Mouse (Mus musculus) heart, embryonic 12.5 days (tissue): ENCODE data around the gene Rnf5. TPM values are rescaled to one million over a fixed set of nuclear protein-coding genes. Genes with fewer than 3 reads are reported as not detected.

Source experiments
- ATAC-seq: fragments of 200-750 bp; cut with Nextera tagmentation; 2 replicates; pipeline ENCODE4 v1.8.0; 2017; ENCODE audit warnings: moderate TSS enrichment, moderate library complexity; ENCODE audit not compliant: insufficient number of reproducible peaks, low FRiP score
- H3K27ac ChIP-seq: fragments of 300-500 bp; sonication (generic); 2 replicates; pipeline ENCODE4 v1.5.1; 2016; ENCODE audit warnings: mild to moderate bottlenecking, moderate library complexity; ENCODE audit not compliant: poor library complexity, severe bottlenecking
- H3K27me3 ChIP-seq: fragments of 300-500 bp; sonication (generic); replicated peaks from 2 replicates; pipeline ENCODE4 v1.6.1; 2016; ENCODE audit warnings: mild to moderate bottlenecking, moderate library complexity
- H3K36me3 ChIP-seq: fragments of 300-500 bp; sonication (generic); 2 replicates; pipeline ENCODE4 v1.6.1; 2016; ENCODE audit warnings: mild to moderate bottlenecking, moderate library complexity
- H3K4me1 ChIP-seq: fragments of 300-500 bp; sonication (generic); replicated peaks from 2 replicates; pipeline ENCODE4 v1.6.1; 2016; ENCODE audit warnings: mild to moderate bottlenecking
- H3K4me2 ChIP-seq: fragments of 300-500 bp; sonication (generic); 2 replicates; pipeline ENCODE4 v1.6.1; 2016; ENCODE audit warnings: mild to moderate bottlenecking, moderate library complexity
- H3K4me3 ChIP-seq: fragments of 300-500 bp; sonication (generic); 2 replicates; pipeline ENCODE4 v1.5.1; 2016; ENCODE audit warnings: mild to moderate bottlenecking
- H3K9ac ChIP-seq: fragments of 300-500 bp; sonication (generic); 2 replicates; pipeline ENCODE4 v1.6.1; 2016; ENCODE audit warnings: mild to moderate bottlenecking, moderate library complexity
- H3K9me3 ChIP-seq: fragments of 300-500 bp; sonication (generic); replicated peaks from 2 replicates; pipeline ENCODE4 v1.6.1; 2016; ENCODE audit warnings: mild to moderate bottlenecking, moderate library complexity
- WGBS: fragments of 180-500 bp; shearing (Covaris S2); methylation state at CpG from one replicate; pipeline ENCODE4 v1.1.7; 2016; 5-methylcytosine and 5-hydroxymethylcytosine counted together
- polyA plus RNA-seq: library from polyadenylated mRNA; unstranded; fragments of >200 nt; fragmentation: Nextera tagmentation; extraction: Ambion mirVana; gene quantifications from 2 replicates; pipeline ENCODE4 v1.2.1, GENCODE M21; 2016

Rnf5 gene
- polyA plus RNA-seq, 1 experiment from 2014 or later: 123 TPM

- peak overlapping the region; percentile 78 for H3K9ac ChIP-seq
- no peak for ATAC-seq
- no peaks in the 10 kb centered on the region for H3K27me3 ChIP-seq
- WGBS: 45% methylated on average over 10 of the region's 10 CpGs
- peak overlapping the region; percentile 71; the same call in 1 of the 2 replicates for H3K27ac ChIP-seq
- H3K4me3 ChIP-seq: peak overlapping the region; percentile 69
- peak overlapping the region; percentile 92 for H3K4me2 ChIP-seq
- peaks cover 38% of the 10 kb centered on the region for H3K4me1 ChIP-seq
- peaks cover 20% of the 10 kb centered on the region for H3K36me3 ChIP-seq
- H3K9me3 ChIP-seq: no peaks in the 10 kb centered on the region
Observed at GRCm38 (mm10) chr17:34645256-34645829, 41.9 kb upstream of the Rnf5 start.

GRCm38 (mm10) chr17:34644608-34645007 lies 41.1 kb upstream of the Rnf5 start, which contains the start of gene Fkbpl:
Gene Fkbpl, plus strand, starts transcription at chr17:34644764.
- peak within 1 kb of the TSS; percentile 92 for H3K4me2 ChIP-seq
- WGBS: 1% methylated on average over 16 of the region's 16 CpGs
- H3K4me3 ChIP-seq: peak within 1 kb of the TSS; percentile 69
- H3K4me1 ChIP-seq: peaks cover 38% of the 10 kb centered on the region
- H3K9ac ChIP-seq: peak within 1 kb of the TSS; percentile 78
- peak; percentile 78 for ATAC-seq
- no peaks in the 10 kb centered on the region for H3K9me3 ChIP-seq
- peaks cover 13% of the 10 kb centered on the region; the same call in 1 of the 2 replicates for H3K36me3 ChIP-seq
- H3K27ac ChIP-seq: peak within 1 kb of the TSS; percentile 71
- no peaks in the 10 kb centered on the region for H3K27me3 ChIP-seq

DNA sequence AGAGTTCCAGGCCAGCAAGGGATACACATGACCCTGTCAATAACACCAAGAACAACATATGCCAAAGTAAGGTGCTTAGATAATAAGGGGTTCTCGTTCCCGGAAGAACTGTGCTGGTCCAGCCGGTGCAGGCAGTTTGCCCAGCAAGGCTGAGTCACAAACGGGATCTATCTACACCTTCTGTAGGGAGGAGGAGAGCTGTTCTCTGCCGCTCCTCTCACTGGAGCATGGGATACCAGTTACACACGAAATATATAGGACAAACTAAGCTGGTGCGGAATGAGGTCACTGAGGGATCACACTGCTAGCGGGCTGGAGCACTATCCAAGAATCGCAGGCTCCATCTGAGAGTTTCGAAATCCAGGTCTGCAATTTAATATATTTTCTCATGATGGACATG lies 40.5 kb upstream of the Rnf5 start:
- H3K9me3 ChIP-seq: no peaks in the 10 kb centered on the region
- no peaks in the 10 kb centered on the region for H3K27me3 ChIP-seq
- no peak overlapping the region for H3K27ac ChIP-seq
- ATAC-seq: no peak
- H3K36me3 ChIP-seq: peaks cover 6% of the 10 kb centered on the region; the same call in 1 of the 2 replicates
- H3K9ac ChIP-seq: no peak overlapping the region
- WGBS: 78% methylated on average over 10 of the region's 10 CpGs
- H3K4me1 ChIP-seq: peaks cover 38% of the 10 kb centered on the region
- no peak overlapping the region for H3K4me3 ChIP-seq
- 0 out of 2 replicates have a peak overlapping the region, but pooled peaks have one; percentile 92 for H3K4me2 ChIP-seq

DNA sequence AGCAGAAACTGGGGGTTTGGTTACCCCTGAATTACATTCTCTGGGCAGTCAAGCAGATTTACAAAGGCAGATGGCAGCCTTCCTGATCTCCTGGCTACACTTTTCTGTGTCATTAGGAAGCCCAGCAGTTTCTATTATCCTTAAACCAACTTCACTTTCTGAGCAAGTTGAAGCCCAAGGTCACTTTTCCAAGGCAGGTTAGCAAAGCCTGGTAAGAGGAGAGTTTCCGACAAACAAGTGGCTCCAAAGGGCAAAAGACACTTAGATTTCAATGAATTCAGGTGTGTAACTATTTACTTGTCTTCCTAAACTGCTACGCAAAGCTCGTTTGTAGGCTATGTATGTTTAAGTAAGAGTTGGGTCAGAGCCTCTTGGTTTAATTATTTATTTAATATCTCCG lies 39.9 kb upstream of the Rnf5 start:
- WGBS: 89% methylated on average over 4 of the region's 4 CpGs

DNA sequence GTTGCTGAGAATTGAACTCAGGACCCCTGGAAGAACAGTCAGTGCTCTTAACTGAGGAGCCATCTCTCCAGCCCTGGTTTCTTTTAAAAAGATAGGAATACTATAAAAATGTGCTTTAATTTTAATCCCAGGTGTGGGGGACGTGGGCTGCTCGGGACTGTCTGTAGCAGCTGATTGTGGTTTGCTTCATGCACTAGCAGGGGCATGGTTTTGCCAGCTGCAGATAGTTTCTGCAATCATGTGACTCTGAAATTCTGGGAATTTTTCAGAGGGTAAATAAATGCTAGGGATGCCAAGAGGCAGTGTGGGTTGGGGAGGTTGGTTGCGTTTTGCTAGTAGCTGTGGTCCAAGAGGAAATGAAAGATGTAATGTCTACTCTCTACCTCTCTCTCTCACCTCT lies 38.5 kb upstream of the Rnf5 start:
- Histone ChIP-seq H3K36me3 (peaks cover 5% of the 10 kb centered on the region; the same call in 1 of the 2 replicates), H3K9ac (no peak overlapping the region), H3K4me1 (peaks cover 29% of the 10 kb centered on the region), H3K27ac (no peak overlapping the region), H3K27me3 (peaks cover 8% of the 10 kb centered on the region; the same call in 1 of the 2 replicates), H3K4me2 (no peak overlapping the region), H3K4me3 (no peak overlapping the region), H3K9me3 (no peaks in the 10 kb centered on the region)
- 76% methylated on average over 3 of the region's 3 CpGs for WGBS
- no peak for ATAC-seq

More for the DNA sequence above, 39.9 kb upstream of the Rnf5 start:
- H3K9ac ChIP-seq: no peak overlapping the region
- H3K4me1 ChIP-seq: peaks cover 38% of the 10 kb centered on the region
- H3K27ac ChIP-seq: no peak overlapping the region
- H3K4me2 ChIP-seq: no peak overlapping the region
- ATAC-seq: no peak
- no peaks in the 10 kb centered on the region for H3K9me3 ChIP-seq
- H3K4me3 ChIP-seq: no peak overlapping the region
- peaks cover 5% of the 10 kb centered on the region; the same call in 1 of the 2 replicates for H3K36me3 ChIP-seq
- H3K27me3 ChIP-seq: no peaks in the 10 kb centered on the region

GRCm38 (mm10) chr17:34640778-34641601 lies 37.5 kb upstream of the Rnf5 start:
- peak overlapping the region; percentile 18; the same call in 1 of the 2 replicates for H3K4me2 ChIP-seq
- peak overlapping the region; percentile 71 for H3K27ac ChIP-seq
- WGBS: 17% methylated on average over 11 of the region's 11 CpGs
- no peaks in the 10 kb centered on the region for H3K9me3 ChIP-seq
- no peak overlapping the region for H3K4me3 ChIP-seq
- peaks cover 22% of the 10 kb centered on the region for H3K4me1 ChIP-seq
- H3K27me3 ChIP-seq: peaks cover 9% of the 10 kb centered on the region; the same call in 1 of the 2 replicates
- ATAC-seq: no peak
- H3K36me3 ChIP-seq: peaks cover 4% of the 10 kb centered on the region; the same call in 1 of the 2 replicates
- H3K9ac ChIP-seq: 0 out of 2 replicates have a peak overlapping the region, but pooled peaks have one; percentile 30

DNA sequence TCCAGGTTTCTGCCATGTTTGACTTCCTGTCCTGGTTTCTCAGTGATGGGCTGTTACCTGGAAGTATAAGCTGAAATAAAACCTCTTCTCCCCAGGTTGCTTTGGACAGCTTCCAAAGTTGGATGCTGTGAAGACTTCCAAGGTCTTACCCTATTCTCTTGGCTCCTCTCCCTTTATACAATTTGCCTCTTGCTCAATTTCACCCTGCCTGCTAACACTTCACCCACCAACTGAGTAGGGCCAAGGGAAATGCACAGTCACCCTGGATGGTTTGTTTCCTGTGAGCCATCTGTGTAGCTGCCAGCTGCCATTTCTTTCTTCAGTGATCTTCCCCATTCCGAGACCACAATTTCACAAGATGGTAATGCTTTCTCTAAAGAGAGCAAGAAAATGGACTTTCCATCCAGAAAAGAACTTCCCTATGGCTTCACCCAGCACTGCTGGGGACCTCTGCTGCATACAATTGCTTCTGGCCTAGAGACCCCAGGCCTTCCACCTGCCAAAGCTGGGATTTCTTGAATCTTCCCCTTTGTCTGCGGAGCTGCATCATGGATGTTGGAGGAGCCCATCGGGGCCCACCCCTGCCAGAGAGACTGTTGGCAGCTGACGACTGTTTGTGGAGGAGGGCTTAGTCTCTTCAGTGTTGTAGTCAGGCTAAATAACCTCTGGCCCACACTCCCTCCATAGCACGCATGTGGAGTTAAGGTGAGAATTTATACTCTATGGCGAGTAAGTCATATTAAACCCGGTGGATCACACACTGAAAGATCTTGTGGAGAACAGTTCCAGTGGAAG lies 36.2 kb upstream of the Rnf5 start:
- Histone ChIP-seq H3K27ac (no peak overlapping the region), H3K4me3 (no peak overlapping the region), H3K9ac (no peak overlapping the region), H3K9me3 (no peaks in the 10 kb centered on the region), H3K4me2 (no peak overlapping the region), H3K36me3 (no peaks in the 10 kb centered on the region), H3K4me1 (peaks cover 12% of the 10 kb centered on the region), H3K27me3 (peaks cover 9% of the 10 kb centered on the region; the same call in 1 of the 2 replicates)
- ATAC-seq: no peak
- 74% methylated on average over 7 of the region's 7 CpGs for WGBS

GRCm38 (mm10) chr17:34637459-34637858 lies 34.0 kb upstream of the Rnf5 start:
- Histone ChIP-seq H3K27me3 (peaks cover 28% of the 10 kb centered on the region), H3K9me3 (no peaks in the 10 kb centered on the region)
- WGBS: 50% methylated on average over 3 of the region's 3 CpGs

DNA sequence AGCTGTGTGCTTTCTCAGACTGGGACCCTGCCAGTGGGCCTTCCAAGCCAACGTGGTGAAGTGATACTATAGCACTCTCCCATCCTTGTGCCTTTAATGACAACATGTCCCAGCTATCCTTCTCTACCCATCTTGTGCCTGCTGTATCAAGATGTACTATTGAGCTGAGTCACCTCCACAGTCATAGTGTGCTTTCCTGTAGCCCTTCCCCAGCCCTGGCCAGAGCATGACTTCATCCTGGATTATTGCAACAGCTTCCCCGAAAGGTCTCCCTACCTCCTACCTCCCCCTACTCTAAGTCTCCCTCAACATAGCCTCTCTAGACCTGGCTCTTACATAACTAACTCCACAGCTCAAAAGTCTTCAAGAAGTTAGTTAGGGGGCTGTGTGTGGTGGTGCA lies 32.2 kb upstream of the Rnf5 start:
- peaks cover 46% of the 10 kb centered on the region for H3K27me3 ChIP-seq
- no peak overlapping the region for H3K9ac ChIP-seq
- H3K36me3 ChIP-seq: no peaks in the 10 kb centered on the region
- no peak overlapping the region for H3K27ac ChIP-seq
- WGBS: 52% methylated on average over 2 of the region's 2 CpGs
- no peak overlapping the region for H3K4me2 ChIP-seq
- H3K4me1 ChIP-seq: peaks cover 17% of the 10 kb centered on the region
- no peak for ATAC-seq
- no peaks in the 10 kb centered on the region for H3K9me3 ChIP-seq
- no peak overlapping the region for H3K4me3 ChIP-seq

More at GRCm38 (mm10) chr17:34637459-34637858, 34.0 kb upstream of the Rnf5 start:
- Histone ChIP-seq H3K27ac (no peak overlapping the region), H3K4me2 (no peak overlapping the region), H3K9ac (no peak overlapping the region), H3K4me1 (peaks cover 12% of the 10 kb centered on the region), H3K4me3 (no peak overlapping the region), H3K36me3 (no peaks in the 10 kb centered on the region)
- no peak for ATAC-seq

DNA sequence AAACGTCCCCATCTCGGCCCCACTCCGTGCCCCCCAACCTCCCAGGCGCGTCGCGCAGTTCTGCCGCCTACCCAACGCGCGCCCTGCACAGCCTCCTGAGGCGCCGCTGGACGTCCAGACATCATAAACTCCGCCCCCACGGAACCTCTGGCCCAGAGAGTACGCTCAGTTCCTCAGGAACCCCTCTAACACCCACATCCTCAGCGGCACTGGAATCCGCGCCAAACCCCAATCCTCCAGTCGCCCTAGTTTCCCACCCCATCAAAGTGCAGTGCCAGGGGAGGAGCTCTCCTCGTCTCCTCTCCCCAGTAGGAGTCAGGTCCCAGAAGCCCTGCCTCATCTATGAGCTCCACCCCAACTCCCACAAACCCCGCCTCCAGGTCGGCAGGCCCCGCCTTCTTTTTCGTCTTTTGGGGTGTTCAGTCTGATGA lies 28.8 kb upstream of the Rnf5 start:
- Histone ChIP-seq H3K27me3 (peaks cover 62% of the 10 kb centered on the region), H3K9me3 (no peaks in the 10 kb centered on the region), H3K9ac (peak overlapping the region; percentile 61), H3K36me3 (no peaks in the 10 kb centered on the region), H3K4me3 (peak overlapping the region; percentile 42), H3K4me1 (peaks cover 37% of the 10 kb centered on the region), H3K27ac (no peak overlapping the region), H3K4me2 (peak overlapping the region; percentile 71)
- under 1% methylated on average over 26 of the region's 26 CpGs for WGBS
- ATAC-seq: no peak
